ENCODE assay signal across 17 mouse cellular contexts in genomic region chr9:106433389-106433788, GRCm38 (mm10). TPM values are rescaled to one million over a fixed set of nuclear protein-coding genes. Genes with fewer than 3 reads are reported as not detected.
A peak's percentile ranks its signal among the peaks of the same experiment; 100 is the strongest.
DNase-seq lines count a peak whose midpoint lies in the region; ATAC-seq and TF ChIP-seq lines count a peak whose summit lies in the region.
"Had no signal": no experiment of that assay in that cellular context is flagged by ENCODE, and none has a peak within 500 bp of the region (broad histone marks: within the 10 kb centered on the region; RNA-seq: fewer than 3 reads in every experiment).

No protein-coding gene starts in this region.

- no peaks in the 10 kb centered on the region for H3K27me3 ChIP-seq in embryonic facial prominence, embryonic 13.5 days
- H3K27me3 ChIP-seq in myocyte (ENCODE audit: control insufficient read depth, insufficient read depth, insufficient read length): no peaks in the 10 kb centered on the region
- no peaks in the 10 kb centered on the region for H3K27me3 ChIP-seq in forebrain, embryonic 15.5 days
- H3K27me3 ChIP-seq: midbrain, embryonic 12.5 days; Patski had no signal

- no peak overlapping the region for H3K9ac ChIP-seq in embryonic facial prominence, embryonic 13.5 days
- no peak overlapping the region for H3K9ac ChIP-seq in forebrain, embryonic 15.5 days (replicated peaks)
- H3K9ac ChIP-seq: lung, embryonic 14.5 days; midbrain, embryonic 12.5 days had no signal

- no peak overlapping the region for H3K4me3 ChIP-seq in gastrocnemius, adult 2 months
- H3K4me3 ChIP-seq in embryonic facial prominence, embryonic 13.5 days: no peak overlapping the region
- H3K4me3 ChIP-seq in myocyte: no peak overlapping the region
- H3K4me3 ChIP-seq in forebrain, embryonic 15.5 days: no peak overlapping the region
- H3K4me3 ChIP-seq: heart, adult 2 months; midbrain, embryonic 12.5 days had no signal

- H3K9me3 ChIP-seq in embryonic facial prominence, embryonic 13.5 days: no peaks in the 10 kb centered on the region
- no peaks in the 10 kb centered on the region for H3K9me3 ChIP-seq in forebrain, embryonic 15.5 days
- H3K9me3 ChIP-seq: midbrain, embryonic 12.5 days had no signal

- no peak overlapping the region for H3ac ChIP-seq in myocyte (ENCODE audit: control insufficient read depth, insufficient read length)

- TF ChIP-seq POLR2A in myocyte (IDR thresholded peaks at IDR 0.05; ENCODE audit: insufficient read length, low read depth): no peak

- no peak overlapping the region for H3K4me2 ChIP-seq in embryonic facial prominence, embryonic 13.5 days
- no peak overlapping the region for H3K4me2 ChIP-seq in myocyte (ENCODE audit: low read depth)
- H3K4me2 ChIP-seq in forebrain, embryonic 15.5 days (replicated peaks): no peak overlapping the region
- H3K4me2 ChIP-seq: lung, embryonic 14.5 days; midbrain, embryonic 12.5 days had no signal

- peaks cover 15% of the 10 kb centered on the region for H3K79me2 ChIP-seq in myocyte (ENCODE audit: control insufficient read depth, insufficient read depth)

- no peak for TF ChIP-seq CTCF in gastrocnemius, adult 2 months (IDR thresholded peaks at IDR 0.05)

- H3K4me1 ChIP-seq in embryonic facial prominence, embryonic 13.5 days: peaks cover 23% of the 10 kb centered on the region
- peaks cover 27% of the 10 kb centered on the region for H3K4me1 ChIP-seq in forebrain, embryonic 15.5 days

- no peak overlapping the region for H3K27ac ChIP-seq in gastrocnemius, adult 2 months
- H3K27ac ChIP-seq in embryonic facial prominence, embryonic 13.5 days: peak overlapping the region; percentile 62
- no peak overlapping the region for H3K27ac ChIP-seq in forebrain, embryonic 15.5 days (replicated peaks)
- H3K27ac ChIP-seq: heart, adult 2 months; macrophage; midbrain, embryonic 12.5 days had no signal

- DNase-seq in gastrocnemius, adult 2 months: peak; percentile 13
- no peak for DNase-seq in gastrocnemius, postnatal 25 days
- peak; percentile 38 to 52 for DNase-seq in left cerebral cortex, postnatal 14 days (ENCODE audit: low spot score in 2 of 2)
- DNase-seq in left cerebral cortex, adult 11 months (ENCODE audit: low spot score): no peak
- no peak for DNase-seq in cerebellum, postnatal 14 days
- DNase-seq: cerebellum, adult 18-20 months; heart, adult 2 months; heart, postnatal 14 days; kidney, postnatal 14 days; lung, embryonic 14.5 days; thymus, adult 18-20 months had no signal

- 73% methylated on average over 7 of the region's 7 CpGs for WGBS in embryonic facial prominence, embryonic 13.5 days
- 74% methylated on average over 7 of the region's 7 CpGs for WGBS in forebrain, embryonic 15.5 days

- H3K36me3 ChIP-seq in embryonic facial prominence, embryonic 13.5 days: peaks cover 46% of the 10 kb centered on the region
- peaks cover 5% of the 10 kb centered on the region for H3K36me3 ChIP-seq in myocyte (ENCODE audit: control insufficient read depth, insufficient read depth)
- peaks cover 27% of the 10 kb centered on the region for H3K36me3 ChIP-seq in forebrain, embryonic 15.5 days

- intact Hi-C loops in gastrocnemius, adult 2 months (cut with DNase I): no loop called here
- intact Hi-C loops in left cerebral cortex, postnatal 14 days (cut with DNase I): no loop called here

- ATAC-seq in embryonic facial prominence, embryonic 13.5 days (ENCODE audit: insufficient number of reproducible peaks, insufficient read depth, low FRiP score, low TSS enrichment, low read depth): no peak
- no peak for ATAC-seq in forebrain, embryonic 15.5 days (replicated peaks)
- ATAC-seq: Patski had no signal

TF ChIP-seq in myocyte, 11 proteins besides CTCF, POLR2A, EP300 and RAD21:
- peak; percentile 77 for TF ChIP-seq POLR2AphosphoS2 (IDR thresholded peaks at IDR 0.05; ENCODE audit: insufficient read length, low read depth)
- no peak for TF ChIP-seq TCF3 (IDR thresholded peaks at IDR 0.05; ENCODE audit: insufficient read length, low read depth)
- TF ChIP-seq SRF (IDR thresholded peaks at IDR 0.05; ENCODE audit: control insufficient read depth, insufficient read length, low read depth): no peak
- no peak for TF ChIP-seq CEBPB (IDR thresholded peaks at IDR 0.05; ENCODE audit: insufficient read depth, poor library complexity, severe bottlenecking)
- TF ChIP-seq MYOG (IDR thresholded peaks at IDR 0.05; ENCODE audit: control insufficient read depth in 1 of 3, insufficient read depth in 1 of 3, insufficient read length in 2 of 3, low read depth in 2 of 3): no peak
- no peak for TF ChIP-seq REST (IDR thresholded peaks at IDR 0.05; ENCODE audit: insufficient read depth, insufficient read length)

RNA-seq across cellular contexts. Expression of gene Rpl29, which starts 4.1 kb away (rescaled TPM):
- 100 to 1,000 TPM; 253 to 301 TPM for total RNA-seq in gastrocnemius, adult 2 months (2021)
- total RNA-seq in gastrocnemius, postnatal 25 days (2021): 100 to 1,000 TPM; 243 to 260 TPM
- total RNA-seq in left cerebral cortex, postnatal 14 days (2021): 100 to 1,000 TPM; 336 to 343 TPM
- polyA plus RNA-seq in embryonic facial prominence, embryonic 13.5 days (2015; fragmentation: Nextera tagmentation; extraction: Ambion mirVana): 841 and 1,083 TPM in 2 replicates
- 45.1 TPM for polyA plus RNA-seq in myocyte (2012; fragmentation: generic; extraction: Trizol)
- polyA plus RNA-seq in forebrain, embryonic 15.5 days (2015; fragmentation: Nextera tagmentation; extraction: Ambion mirVana): 615 and 643 TPM in 2 replicates

RNA-seq across cellular contexts. Expression of gene Acy1, which starts 4.7 kb away (rescaled TPM):
- total RNA-seq in gastrocnemius, adult 2 months (2021): 10 to 100 TPM in 1 of 2 experiments, 1 to 10 TPM in 1; 8.2 to 14.9 TPM
- 10 to 100 TPM; 11.0 to 11.3 TPM for total RNA-seq in gastrocnemius, postnatal 25 days (2021)
- total RNA-seq in left cerebral cortex, postnatal 14 days (2021): 10 to 100 TPM in 1 of 2 experiments, 1 to 10 TPM in 1; 7.9 to 11.1 TPM
- polyA plus RNA-seq in embryonic facial prominence, embryonic 13.5 days (2015; fragmentation: Nextera tagmentation; extraction: Ambion mirVana): 51.8 and 55.0 TPM in 2 replicates
- 18.1 TPM for polyA plus RNA-seq in myocyte (2012; fragmentation: generic; extraction: Trizol)
- 33.1 and 36.4 TPM in 2 replicates for polyA plus RNA-seq in forebrain, embryonic 15.5 days (2015; fragmentation: Nextera tagmentation; extraction: Ambion mirVana)

RNA-seq across cellular contexts. Expression of gene Abhd14b, which starts 13.9 kb away (rescaled TPM):
- 1 to 10 TPM; 4.8 to 6.1 TPM for total RNA-seq in gastrocnemius, adult 2 months (2021)
- 1 to 10 TPM; 4.7 to 4.8 TPM for total RNA-seq in gastrocnemius, postnatal 25 days (2021)
- 1 to 10 TPM; 7.7 to 8.1 TPM for total RNA-seq in left cerebral cortex, postnatal 14 days (2021)
- 21.4 and 23.4 TPM in 2 replicates for polyA plus RNA-seq in embryonic facial prominence, embryonic 13.5 days (2015; fragmentation: Nextera tagmentation; extraction: Ambion mirVana)
- 4.2 TPM for polyA plus RNA-seq in myocyte (2012; fragmentation: generic; extraction: Trizol)
- 5.6 and 6.9 TPM in 2 replicates for polyA plus RNA-seq in forebrain, embryonic 15.5 days (2015; fragmentation: Nextera tagmentation; extraction: Ambion mirVana)

RNA-seq across cellular contexts. Expression of gene Abhd14a, which starts 14.1 kb away (rescaled TPM):
- 10 to 100 TPM; 15.9 to 19.8 TPM for total RNA-seq in gastrocnemius, adult 2 months (2021)
- 10 to 100 TPM; 14.7 to 18.3 TPM for total RNA-seq in gastrocnemius, postnatal 25 days (2021)
- total RNA-seq in left cerebral cortex, postnatal 14 days (2021): 10 to 100 TPM; 48.7 to 54.1 TPM
- polyA plus RNA-seq in embryonic facial prominence, embryonic 13.5 days (2015; fragmentation: Nextera tagmentation; extraction: Ambion mirVana): 74.4 and 75.2 TPM in 2 replicates
- polyA plus RNA-seq in myocyte (2012; fragmentation: generic; extraction: Trizol): 19.2 TPM
- polyA plus RNA-seq in forebrain, embryonic 15.5 days (2015; fragmentation: Nextera tagmentation; extraction: Ambion mirVana): 64.8 and 68.5 TPM in 2 replicates

RNA-seq across cellular contexts. Expression of gene Pcbp4, which starts 19.7 kb away (rescaled TPM):
- 10 to 100 TPM; 63.8 to 69.0 TPM for total RNA-seq in gastrocnemius, adult 2 months (2021)
- total RNA-seq in gastrocnemius, postnatal 25 days (2021): 10 to 100 TPM; 54.6 to 59.7 TPM
- 100 to 1,000 TPM; 151 to 170 TPM for total RNA-seq in left cerebral cortex, postnatal 14 days (2021)
- polyA plus RNA-seq in embryonic facial prominence, embryonic 13.5 days (2015; fragmentation: Nextera tagmentation; extraction: Ambion mirVana): 128 and 133 TPM in 2 replicates
- polyA plus RNA-seq in myocyte (2012; fragmentation: generic; extraction: Trizol): 274 TPM
- 251 and 266 TPM in 2 replicates for polyA plus RNA-seq in forebrain, embryonic 15.5 days (2015; fragmentation: Nextera tagmentation; extraction: Ambion mirVana)

Comparison
In these comparisons a context has a peak if more than half of its experiments do, and no peak if none do; other contexts are left out.
1. DNase-seq: peak in gastrocnemius, adult 2 months (single experiment) and left cerebral cortex, postnatal 14 days (2 of 2); none in gastrocnemius, postnatal 25 days (single experiment), left cerebral cortex, adult 11 months (single experiment) and cerebellum, postnatal 14 days (0 of 2).